Mouse (Mus musculus) R1 (cell line): ENCODE data around the gene Ptpn13.

Source experiments
- DNase-seq: peaks from one replicate; pipeline ENCODE4 v3.0.0-alpha.2; 2018; ENCODE audit warnings: low read depth, low spot score

Ptpn13 gene

DNA sequence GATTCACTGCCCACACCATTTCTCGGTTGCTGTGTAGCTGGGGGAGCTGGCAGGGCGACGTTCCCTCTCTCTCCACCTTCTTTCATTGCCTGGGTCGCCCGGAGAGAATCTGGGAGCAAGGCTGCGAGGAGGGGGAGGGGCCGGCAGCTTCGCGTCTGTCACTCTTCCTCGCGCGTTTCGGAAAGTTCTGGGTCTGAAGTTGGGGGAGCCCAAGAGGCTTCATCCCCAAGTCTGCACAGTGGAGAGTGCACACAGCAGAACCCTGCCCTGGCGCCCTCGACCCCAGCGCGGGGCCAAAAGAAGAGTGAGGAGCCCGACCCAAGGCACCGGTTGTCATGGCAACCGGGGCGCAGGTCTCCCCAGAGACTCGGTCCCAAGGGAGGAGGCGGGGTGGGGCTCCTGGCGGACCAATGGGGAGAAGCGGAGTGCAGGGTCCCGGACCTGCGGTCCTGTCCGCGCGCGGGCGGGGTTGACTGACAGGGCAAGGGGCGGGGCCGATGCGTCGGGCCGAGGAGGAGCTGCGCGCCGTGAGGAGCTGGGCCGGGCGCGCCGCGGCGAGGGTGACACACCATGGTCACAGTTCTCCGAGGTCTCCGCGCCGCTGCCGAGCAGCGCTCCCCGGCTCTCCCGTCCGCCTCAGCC lies at the start of gene Ptpn13:
Ptpn13 (plus strand) TSS at position 515 of the 642 bp plus-strand sequence.
- peak; percentile 99 for DNase-seq

DNA sequence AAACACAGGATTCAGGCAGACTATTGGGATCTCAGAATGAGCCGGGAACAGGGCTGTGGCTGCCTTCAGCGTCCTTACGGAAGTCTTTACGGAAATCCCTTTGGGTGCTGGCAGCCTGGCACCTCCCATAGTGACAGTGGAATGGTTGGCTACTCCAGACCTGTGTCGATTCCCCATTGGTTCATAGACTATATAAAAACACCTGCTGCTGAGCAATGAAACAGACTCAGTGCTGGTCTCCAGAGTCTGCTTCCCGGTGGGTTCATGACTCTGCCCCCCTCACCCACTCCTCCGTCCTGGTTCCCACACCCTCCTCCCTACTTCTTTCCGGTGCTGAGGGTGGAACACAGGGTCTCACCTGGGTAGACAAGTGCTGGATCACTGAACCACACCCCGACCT lies 49.8 kb upstream of the Ptpn13 start:
- no peak for DNase-seq

DNA sequence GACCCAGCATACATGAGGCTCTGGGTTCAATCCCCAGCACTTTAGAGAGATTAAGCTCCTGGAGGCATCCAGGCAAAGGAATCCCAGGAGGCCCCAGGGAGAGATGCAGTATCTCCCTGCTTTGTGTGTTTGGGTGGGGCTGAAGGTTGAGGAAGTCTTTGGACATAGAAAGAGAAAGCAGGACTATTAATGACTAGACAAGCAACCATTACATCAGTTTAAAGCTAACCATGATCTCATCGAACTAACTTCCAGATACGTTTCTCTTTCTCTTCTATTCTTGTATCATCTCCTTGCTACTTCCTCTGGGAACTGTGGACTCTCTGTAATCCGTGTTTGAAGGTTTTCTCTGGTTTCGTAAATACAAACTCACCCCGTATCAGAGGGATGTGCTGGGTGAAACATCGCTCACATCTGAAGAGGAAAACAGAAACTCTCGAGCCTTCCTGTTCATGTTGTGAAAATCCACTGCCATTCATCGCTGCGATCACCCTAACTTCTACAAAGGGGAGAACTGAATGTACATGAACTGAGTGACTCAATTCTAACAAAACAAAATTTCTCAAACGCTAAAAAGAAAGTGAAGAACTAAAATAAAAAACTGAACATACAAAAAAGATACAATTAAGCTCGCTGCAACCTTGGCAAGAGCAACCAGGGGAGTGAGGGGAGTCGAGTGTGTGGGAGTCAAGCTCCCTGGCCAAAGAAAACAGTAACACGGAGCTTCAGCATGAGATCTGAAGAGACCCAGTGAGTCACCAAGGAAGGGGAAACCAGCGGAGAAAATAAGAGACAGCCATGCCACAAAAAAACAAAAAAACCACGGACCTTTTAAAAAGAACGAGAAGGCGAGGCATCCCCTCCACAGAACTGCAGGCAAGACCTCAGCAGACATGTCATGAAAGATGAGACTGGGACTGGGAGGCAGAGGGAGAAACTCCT lies 48.4 kb upstream of the Ptpn13 start:
- no peak for DNase-seq

DNA sequence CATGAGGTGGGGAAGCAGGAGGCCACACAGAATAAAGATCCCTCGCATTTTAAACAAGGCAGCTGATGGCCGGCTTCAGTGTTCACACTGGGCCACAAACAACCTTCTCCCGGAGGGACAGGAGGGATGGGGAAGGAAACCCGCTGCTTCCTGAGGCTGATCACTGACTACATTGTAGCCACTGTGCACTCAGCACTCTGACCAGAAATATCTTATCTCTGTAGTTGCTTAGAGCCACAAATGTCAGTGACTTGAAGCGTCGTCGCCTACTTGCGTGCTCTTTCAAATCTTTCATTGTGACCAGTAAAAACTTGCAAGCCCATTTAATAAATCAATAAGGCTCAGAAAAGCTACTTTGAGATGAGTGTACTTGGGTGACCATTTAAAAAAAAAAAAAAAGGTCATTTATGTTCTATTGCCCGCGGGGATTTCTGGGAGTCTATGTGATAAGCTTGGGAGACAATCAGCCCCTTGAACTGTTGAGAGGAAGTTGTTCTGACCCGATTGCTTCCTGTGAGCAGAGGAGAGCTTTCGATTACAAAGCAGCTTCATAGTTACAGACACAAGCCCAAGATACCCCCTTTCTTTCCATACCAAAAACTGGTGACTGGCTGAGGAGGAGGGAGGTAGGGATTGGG lies 47.4 kb upstream of the Ptpn13 start:
- no peak for DNase-seq

DNA sequence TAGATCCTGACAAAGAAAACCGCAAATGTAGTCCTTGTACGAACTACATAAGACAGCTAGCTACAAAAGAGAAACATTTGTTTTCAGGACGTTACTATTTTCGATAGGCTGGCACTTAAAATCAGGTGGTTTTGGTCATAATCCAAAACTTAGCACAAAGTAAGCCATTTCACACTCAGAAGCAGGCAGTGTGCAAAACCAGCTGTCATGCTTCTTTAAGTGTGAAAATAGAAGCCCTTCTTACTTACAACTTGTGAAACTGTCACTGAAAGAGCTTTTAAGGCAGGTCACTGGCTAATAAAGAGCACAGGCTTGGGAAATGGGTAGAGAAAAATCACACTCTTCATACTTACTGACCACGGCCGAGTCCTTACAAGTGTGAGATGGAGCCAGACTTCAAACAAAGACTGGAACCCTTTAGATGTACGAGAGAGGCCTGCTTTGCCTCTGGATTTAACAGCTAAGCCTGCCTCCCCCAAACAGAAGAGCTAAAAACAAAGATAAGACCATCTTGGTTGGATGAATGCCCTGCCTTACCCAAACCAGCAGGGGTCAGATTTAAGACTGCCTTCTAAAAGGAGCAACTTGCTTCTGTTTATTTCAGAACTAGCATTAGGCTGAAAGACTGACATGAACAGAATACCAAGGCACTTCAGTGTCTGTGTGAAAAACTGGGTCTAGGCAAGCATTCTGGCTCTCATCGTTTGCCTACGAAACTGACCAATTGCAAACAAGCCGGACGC lies 44.0 kb upstream of the Ptpn13 start:
- DNase-seq, result no peak

DNA sequence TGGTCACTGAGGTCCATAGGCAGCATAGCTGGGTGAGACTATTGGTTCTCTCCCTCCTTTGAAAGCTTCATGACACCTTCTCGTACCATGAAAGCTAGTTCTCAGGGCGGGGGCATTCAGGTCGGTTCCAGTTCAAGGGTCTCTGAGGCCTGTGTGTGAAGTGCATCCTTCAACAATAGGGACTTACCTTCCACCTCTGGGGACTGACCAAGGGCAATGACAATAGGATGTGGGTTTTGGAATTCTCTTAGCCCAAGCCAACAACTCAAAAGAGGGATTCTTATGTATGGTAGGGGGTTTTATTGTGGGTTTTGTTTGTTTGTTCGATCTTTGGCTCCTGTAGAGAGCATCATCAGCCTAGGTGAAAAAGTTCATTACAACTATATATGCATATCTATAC lies 42.0 kb upstream of the Ptpn13 start:
- DNase-seq, result no peak

DNA sequence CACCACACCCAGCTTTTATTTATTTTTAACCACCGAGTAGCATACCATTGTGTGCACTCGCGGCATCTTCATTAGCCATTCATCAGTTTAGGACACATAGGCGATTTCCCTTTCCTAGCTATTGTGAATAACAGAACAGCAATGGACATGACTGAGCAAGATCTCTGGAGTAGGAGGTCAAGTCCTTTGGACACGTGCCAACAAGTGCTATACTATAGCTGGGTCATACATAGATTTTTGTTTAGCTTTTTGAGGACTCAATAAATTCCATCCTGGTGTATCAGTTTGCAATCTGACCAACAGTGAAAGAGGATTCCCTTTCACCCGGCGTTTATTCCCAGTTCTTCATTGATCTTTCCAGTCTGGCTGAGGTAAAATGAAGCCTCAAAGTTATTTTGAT lies 41.0 kb upstream of the Ptpn13 start:
- DNase-seq, result peak; percentile 33

DNA sequence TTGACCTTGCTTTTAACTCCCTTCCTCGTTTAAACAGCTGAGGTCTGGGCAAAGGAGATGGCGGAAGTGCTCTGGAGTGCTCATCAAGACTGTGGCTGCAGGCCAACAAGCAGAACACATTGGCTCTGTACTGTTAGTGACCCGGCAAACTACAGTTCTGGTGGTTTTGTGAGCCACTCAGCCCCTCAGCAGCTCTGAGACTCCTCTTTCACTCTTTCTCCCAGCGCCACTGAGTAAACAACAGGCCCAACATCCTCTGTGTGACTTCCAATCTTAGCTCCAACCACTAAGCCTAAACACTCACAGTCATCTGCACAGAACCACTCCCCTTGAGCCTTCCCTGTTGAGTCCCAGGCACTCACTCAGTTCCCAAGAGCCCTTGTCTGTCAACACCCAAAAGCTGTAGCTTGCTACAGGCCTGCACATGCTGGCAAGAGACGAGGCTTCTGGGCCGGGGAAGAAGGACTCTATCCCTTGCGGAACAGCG lies 37.4 kb upstream of the Ptpn13 start:
- DNase-seq, result peak; percentile 49

DNA sequence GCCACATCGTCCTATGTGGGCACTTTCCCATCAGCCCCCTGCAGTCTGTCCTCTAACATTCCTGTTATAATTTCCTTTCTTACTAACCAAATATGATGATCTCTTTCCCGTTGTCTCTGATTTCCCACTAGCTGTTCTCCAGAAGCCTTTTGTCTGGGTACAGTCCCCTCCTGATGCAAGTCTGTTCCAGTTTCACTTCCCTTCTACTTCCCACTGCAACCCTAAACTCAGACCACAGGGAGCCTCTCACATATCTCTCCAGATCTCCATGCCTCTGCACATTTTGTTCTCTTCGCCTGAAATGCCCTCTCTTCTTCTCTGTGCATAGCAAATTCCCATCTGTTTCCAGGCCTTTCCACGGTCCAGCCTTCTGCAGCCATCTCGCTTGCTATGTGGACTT lies 35.6 kb upstream of the Ptpn13 start:
- no peak for DNase-seq

DNA sequence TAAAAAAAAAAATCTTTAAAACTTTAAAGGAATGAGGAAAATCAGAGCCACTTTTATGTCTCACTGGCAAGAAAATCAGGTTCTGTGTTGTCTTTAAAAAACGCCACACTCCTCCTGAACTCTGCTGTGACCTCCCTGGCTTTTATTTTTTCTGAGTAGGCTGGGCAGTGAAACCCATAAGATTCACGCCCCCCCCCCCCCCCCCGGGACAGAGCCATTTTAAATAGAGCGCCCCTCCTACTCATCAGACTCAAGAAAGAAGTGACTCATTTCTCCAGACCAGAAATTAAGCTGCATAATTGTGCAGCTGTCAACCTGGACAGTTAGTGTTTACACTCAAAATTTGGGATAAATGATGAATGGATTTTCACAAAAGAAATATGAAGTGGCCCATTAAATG lies 31.8 kb upstream of the Ptpn13 start:
- DNase-seq, result no peak

DNA sequence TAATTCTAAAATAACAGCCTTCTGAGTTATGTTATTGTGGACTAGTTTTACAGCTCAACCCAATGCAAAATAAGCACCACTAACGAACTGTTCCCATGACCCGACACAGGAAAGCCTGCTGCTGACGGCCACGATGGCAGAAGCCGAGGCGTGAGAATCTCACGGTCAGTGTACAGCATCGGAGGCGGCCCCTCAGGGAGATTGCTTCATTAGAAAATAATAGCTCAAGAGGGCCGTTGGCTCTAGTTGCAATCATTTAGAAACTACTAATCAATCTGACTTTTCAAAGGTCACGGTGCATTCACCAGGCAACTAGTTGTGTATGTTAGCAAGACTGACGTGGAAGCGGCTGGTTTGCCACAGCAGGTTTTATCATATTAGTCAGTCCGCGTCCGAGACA lies 31.2 kb upstream of the Ptpn13 start:
- no peak for DNase-seq

DNA sequence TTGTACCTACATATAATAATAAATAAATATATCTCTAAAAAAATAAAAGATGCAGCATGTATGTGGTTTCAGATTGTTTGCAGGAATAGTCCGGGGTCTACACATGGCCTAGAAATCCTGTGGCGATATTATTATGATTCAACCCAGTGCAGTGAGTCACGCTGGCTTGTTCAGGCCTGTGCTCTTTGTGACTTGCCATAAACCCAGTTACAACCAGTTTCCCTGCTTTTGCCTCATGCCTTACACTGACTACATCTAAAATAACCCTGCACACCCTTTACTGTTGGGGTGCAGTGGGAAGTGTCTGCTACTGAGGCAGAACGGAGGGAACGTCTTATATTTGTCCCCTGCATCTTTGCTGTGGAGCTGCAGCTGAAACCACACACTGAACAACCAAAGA lies 29.3 kb upstream of the Ptpn13 start:
- no peak for DNase-seq

DNA sequence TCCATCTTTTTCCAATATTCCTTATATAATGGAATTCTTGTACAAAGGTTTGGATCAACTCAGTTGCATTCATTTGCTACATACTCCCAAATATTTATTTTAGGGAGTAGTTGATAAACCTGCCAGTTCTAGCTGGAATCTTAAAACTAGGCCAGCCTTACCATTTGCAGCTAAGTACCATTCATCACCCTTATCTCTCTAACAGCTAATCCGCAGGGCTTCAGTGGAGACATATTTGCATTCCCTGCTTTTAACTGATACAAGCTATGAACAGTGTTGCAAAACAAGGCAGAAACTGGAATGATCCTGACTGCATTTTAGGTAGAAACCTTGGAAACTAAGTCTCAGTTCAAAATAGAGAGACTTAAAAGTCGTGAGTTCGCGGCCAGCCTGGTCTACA lies 27.6 kb upstream of the Ptpn13 start:
- DNase-seq, result no peak

DNA sequence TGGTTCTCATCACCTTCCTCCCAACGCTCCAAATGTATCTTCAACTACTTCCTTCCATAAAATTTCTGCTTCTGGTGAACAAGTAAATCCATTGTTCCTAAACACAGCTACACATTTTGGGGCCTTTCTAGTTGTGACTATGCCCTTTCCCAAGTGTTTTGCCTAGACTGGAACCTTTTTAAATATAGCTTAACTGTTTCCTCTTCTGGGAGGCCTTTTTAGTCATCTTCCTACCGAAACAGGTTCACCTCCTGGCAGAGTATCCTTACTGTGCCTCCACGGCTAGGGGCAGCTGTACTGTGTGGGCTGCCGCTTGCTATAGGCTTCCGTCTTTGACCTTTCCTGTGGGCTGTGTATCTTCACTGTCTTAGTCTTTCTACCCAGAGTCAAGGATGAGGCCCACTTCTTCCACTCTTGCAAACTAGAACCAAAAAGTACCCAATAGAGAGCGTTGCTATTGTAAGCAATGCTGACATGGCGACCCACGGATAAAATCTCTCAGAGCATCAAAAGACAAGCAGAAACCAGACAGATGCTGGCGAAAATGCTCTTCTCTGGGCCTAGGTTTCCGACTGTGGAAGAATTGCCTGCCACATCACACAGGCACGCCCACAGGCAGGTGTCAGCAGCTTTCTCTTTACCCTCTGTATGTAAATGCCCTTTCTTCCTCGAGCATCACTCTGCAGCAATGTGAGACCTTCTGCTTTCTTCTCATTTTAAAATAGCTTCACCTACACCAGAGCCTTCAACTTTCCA lies 20.6 kb upstream of the Ptpn13 start:
- no peak for DNase-seq

DNA sequence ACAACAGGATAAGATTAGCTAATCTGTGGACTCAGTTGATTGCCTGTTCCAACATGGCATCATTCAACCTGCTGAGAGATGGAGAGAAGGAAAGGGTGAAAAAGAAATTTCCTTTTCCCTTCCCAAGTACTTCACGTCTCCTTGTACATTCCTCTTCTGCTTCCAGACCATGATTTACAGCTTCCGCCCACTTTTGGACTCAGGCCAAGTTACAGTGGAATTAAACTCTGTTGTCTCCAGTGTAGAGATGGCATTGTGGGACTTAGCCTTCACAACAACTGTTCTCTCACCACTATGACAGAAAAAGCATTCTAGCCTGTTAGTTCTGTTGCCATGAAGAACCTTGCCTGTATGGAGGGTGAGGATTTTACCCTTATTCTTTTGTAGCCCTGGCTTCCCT lies 19.1 kb upstream of the Ptpn13 start:
- no peak for DNase-seq

DNA sequence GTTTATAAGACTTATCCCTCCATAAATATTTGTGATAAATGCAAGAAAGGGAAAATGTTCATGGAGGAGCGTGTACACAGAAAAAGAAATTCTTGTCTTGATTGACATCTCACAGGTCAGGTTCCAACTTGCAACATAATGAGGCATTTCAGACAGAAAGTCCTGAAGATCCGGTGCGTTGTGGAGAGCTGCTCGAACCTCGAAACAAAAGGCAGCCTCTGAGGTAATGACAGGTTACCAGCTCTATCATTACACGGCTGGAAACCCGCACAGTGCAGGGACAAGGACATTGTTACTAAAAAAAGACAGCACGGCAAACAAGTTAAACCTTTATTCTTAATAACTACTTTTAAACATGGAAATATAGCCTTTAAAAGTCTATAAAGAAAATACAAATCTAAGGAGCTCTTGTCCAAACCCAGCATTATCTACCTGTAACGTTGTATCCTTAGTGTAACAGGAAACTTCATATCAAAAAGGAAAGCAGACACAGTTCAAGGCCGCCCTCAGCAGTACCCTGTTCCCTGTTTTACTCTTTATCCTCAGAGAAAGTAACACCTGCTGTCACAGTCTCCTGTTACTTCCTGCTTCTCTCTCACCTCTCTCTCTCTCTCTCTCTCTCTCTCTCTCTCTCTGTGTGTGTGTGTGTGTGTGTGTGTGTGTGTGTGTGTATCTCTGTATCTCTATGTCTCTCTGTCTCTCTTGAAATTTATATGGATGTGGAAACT lies 12.8 kb upstream of the Ptpn13 start:
- no peak for DNase-seq

DNA sequence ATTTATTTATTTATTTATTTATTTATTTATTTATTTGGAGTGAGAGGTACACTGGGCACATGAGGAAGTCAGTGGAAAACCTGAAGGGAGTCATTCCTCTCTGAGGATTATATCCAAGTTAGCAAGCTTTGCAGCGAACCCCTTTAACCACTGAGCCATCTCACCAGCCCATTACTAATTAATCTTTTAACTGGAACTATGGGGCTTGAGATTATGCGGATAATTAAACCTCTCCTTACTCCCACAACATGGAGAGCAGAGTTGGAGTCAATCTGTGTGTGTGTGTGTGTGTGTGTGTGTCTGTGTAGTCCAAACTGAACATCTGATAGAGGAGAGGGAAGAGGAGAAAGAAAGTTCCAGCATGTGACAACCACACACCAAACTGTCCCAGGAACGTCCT lies 10.4 kb upstream of the Ptpn13 start:
- DNase-seq, result no peak

DNA sequence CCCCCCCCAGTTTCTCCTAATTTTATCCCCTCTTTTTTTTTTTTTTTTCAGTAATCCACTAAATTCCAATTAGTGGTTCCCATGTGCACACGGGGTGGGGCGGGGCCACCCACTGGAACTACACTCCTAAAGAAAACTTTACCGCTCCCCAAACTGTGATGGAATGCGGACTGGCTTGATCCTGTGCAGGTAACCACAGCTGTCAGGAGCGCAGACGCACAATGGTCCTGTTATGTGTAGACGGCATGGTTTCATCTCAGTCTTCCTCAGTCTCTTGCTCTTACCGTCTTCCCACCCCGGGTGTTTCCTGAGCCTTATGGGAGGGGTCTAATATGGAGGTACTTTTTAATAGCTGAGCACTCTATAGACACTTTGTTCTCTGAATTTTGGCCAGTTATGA lies 7.0 kb upstream of the Ptpn13 start:
- DNase-seq, result peak; percentile 41

DNA sequence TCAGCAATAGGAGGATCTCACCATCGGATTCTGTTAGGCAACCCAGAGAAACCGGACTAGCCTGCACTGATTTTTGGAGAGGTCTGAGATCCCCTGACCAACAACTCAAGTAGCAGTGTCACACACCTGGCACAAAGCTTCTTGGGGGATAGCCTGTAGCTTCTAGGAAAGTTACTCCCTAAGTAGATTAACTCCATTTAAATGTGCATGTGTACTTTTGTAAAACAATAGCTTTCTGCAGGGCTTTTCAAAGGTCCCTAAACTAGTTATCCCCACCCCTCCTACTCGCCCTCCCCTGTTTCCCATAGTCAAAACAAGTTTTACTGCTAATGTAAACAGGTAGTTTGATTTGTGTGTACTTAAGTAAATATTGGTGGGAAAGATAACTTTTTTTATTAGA lies 6.1 kb upstream of the Ptpn13 start:
- DNase-seq, result peak; percentile 68

DNA sequence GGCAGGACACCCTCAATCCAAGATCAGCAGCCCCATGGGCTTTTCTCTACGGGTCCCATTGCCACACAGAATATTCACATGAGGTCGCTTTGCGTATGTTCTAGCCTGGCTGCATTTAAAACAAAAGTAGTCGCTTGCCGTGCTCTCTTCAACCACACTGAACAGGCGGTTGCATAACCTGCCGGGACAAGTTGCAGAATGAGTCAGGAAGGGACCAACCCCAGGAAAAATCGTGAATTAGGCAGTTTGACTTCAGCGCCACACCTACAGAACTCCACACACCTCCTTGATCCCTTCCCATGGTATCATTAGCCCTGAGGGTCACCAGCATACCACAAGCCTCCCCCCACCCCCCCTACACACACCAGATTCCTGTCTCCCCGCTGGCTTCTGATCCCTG lies 4.4 kb upstream of the Ptpn13 start:
- peak; percentile 39 for DNase-seq
